ENCODE assay signal across 8 mouse cellular contexts in the genomic region with DNA sequence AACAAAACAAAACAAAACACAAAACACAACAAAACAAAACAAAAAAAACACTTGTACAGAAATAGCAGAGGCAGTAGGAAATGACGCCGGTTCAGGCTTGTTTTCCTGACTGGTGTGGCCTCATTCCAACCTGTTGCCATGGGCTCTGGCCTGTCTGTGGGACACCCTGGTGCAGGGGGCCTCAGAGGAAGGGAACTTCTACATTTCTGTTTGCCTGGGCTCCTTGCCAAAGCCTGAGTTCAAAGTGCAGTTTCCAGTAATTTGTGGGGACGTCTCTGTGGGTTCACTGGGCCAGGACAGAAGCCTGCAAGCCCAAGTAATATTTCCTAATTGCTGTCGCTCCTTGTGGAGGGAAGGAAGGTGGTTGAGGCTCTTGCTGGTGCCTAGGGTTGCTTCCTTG. TPM values are rescaled to one million over a fixed set of nuclear protein-coding genes. Genes with fewer than 3 reads are reported as not detected.
DNase-seq lines count a peak whose midpoint lies in the region; ATAC-seq lines count a peak whose summit lies in the region.
"Had no signal": no experiment of that assay in that cellular context is flagged by ENCODE, and none has a peak within 500 bp of the region (broad histone marks: within the 10 kb centered on the region; RNA-seq: fewer than 3 reads in every experiment).

No protein-coding gene starts in this region.

- H3K27me3 ChIP-seq in embryonic facial prominence, embryonic 12.5 days, result no peaks in the 10 kb centered on the region; the same call in none of the 2 replicates
- peaks cover 4% of the 10 kb centered on the region; the same call in 1 of the 2 replicates for H3K27me3 ChIP-seq in hindbrain, embryonic 11.5 days (ENCODE audit: control insufficient read depth, insufficient read depth, low read length)
- no peaks in the 10 kb centered on the region for H3K27me3 ChIP-seq in limb, embryonic 13.5 days
- no peaks in the 10 kb centered on the region; the same call in 1 of the 2 replicates for H3K27me3 ChIP-seq in neural tube, embryonic 15.5 days (replicated peaks)

- 34% methylated on average over 4 of the region's 4 CpGs for WGBS in embryonic facial prominence, embryonic 12.5 days
- WGBS in hindbrain, embryonic 11.5 days, result 55% methylated on average over 4 of the region's 4 CpGs
- 24% methylated on average over 4 of the region's 4 CpGs for WGBS in limb, embryonic 13.5 days
- 26% methylated on average over 4 of the region's 4 CpGs for WGBS in neural tube, embryonic 15.5 days

- DNase-seq in spleen, postnatal 36 days (ENCODE audit: low spot score in 2 of 2), result peak; percentile 4 to 35
- no peak for DNase-seq in spleen, adult 18-20 months
- peak; percentile 27 for DNase-seq in hindbrain, embryonic 11.5 days (ENCODE audit: low spot score)
- no peak for DNase-seq in cerebellum, postnatal 4 days (ENCODE audit: low spot score in 2 of 2)

- peaks cover 22% of the 10 kb centered on the region for H3K4me1 ChIP-seq in embryonic facial prominence, embryonic 12.5 days
- peaks cover 5% of the 10 kb centered on the region; the same call in 1 of the 2 replicates for H3K4me1 ChIP-seq in hindbrain, embryonic 11.5 days (replicated peaks; ENCODE audit: control insufficient read depth, insufficient read depth, low read length)
- H3K4me1 ChIP-seq in limb, embryonic 13.5 days, result peaks cover 63% of the 10 kb centered on the region
- H3K4me1 ChIP-seq in neural tube, embryonic 15.5 days, result peaks cover 6% of the 10 kb centered on the region

- no peak overlapping the region for H3K9ac ChIP-seq in embryonic facial prominence, embryonic 12.5 days
- H3K9ac ChIP-seq in hindbrain, embryonic 11.5 days (ENCODE audit: low read depth, low read length), result no peak overlapping the region
- H3K9ac ChIP-seq in limb, embryonic 13.5 days, result no peak overlapping the region
- no peak overlapping the region for H3K9ac ChIP-seq in neural tube, embryonic 15.5 days (replicated peaks)

- H3K4me2 ChIP-seq in embryonic facial prominence, embryonic 12.5 days (replicated peaks), result no peak overlapping the region
- no peak overlapping the region for H3K4me2 ChIP-seq in hindbrain, embryonic 11.5 days (replicated peaks; ENCODE audit: low read depth, low read length)
- H3K4me2 ChIP-seq in limb, embryonic 13.5 days (replicated peaks), result no peak overlapping the region
- H3K4me2 ChIP-seq in neural tube, embryonic 15.5 days, result no peak overlapping the region

- no peaks in the 10 kb centered on the region for H3K9me3 ChIP-seq in embryonic facial prominence, embryonic 12.5 days
- H3K9me3 ChIP-seq in hindbrain, embryonic 11.5 days (ENCODE audit: control insufficient read depth, low read length), result no peaks in the 10 kb centered on the region
- H3K9me3 ChIP-seq in limb, embryonic 13.5 days, result no peaks in the 10 kb centered on the region
- no peaks in the 10 kb centered on the region for H3K9me3 ChIP-seq in neural tube, embryonic 15.5 days (replicated peaks)
- H3K9me3 ChIP-seq: megakaryocyte, embryonic 14.5 days had no signal

- H3K27ac ChIP-seq in embryonic facial prominence, embryonic 12.5 days, result 0 out of 2 replicates have a peak overlapping the region, but pooled peaks have one; percentile 26
- no peak overlapping the region for H3K27ac ChIP-seq in hindbrain, embryonic 11.5 days (ENCODE audit: low read depth, low read length)
- H3K27ac ChIP-seq in limb, embryonic 13.5 days, result peak overlapping the region; percentile 64; the same call in 1 of the 2 replicates
- no peak overlapping the region for H3K27ac ChIP-seq in neural tube, embryonic 15.5 days (replicated peaks)

- H3K4me3 ChIP-seq in embryonic facial prominence, embryonic 12.5 days, result no peak overlapping the region
- H3K4me3 ChIP-seq in hindbrain, embryonic 11.5 days (ENCODE audit: low read depth, low read length), result no peak overlapping the region
- H3K4me3 ChIP-seq in limb, embryonic 13.5 days, result no peak overlapping the region
- H3K4me3 ChIP-seq in neural tube, embryonic 15.5 days (replicated peaks), result no peak overlapping the region

- H3K36me3 ChIP-seq in embryonic facial prominence, embryonic 12.5 days, result no peaks in the 10 kb centered on the region
- H3K36me3 ChIP-seq in hindbrain, embryonic 11.5 days (ENCODE audit: control insufficient read depth, insufficient read depth, low read length), result no peaks in the 10 kb centered on the region
- H3K36me3 ChIP-seq in limb, embryonic 13.5 days, result no peaks in the 10 kb centered on the region
- H3K36me3 ChIP-seq in neural tube, embryonic 15.5 days, result no peaks in the 10 kb centered on the region

- ATAC-seq in embryonic facial prominence, embryonic 12.5 days (ENCODE audit: insufficient number of reproducible peaks, insufficient read depth, low FRiP score, low TSS enrichment), result no peak
- no peak for ATAC-seq in hindbrain, embryonic 11.5 days (ENCODE audit: low FRiP score)
- ATAC-seq in limb, embryonic 13.5 days (ENCODE audit: low FRiP score, low read depth), result peak; percentile 52
- peak; percentile 6; the same call in 1 of the 2 replicates for ATAC-seq in neural tube, embryonic 15.5 days (ENCODE audit: low FRiP score)

RNA-seq across cellular contexts. Expression of a gene that starts 4.9 kb away (rescaled TPM):
- polyA plus RNA-seq in embryonic facial prominence, embryonic 12.5 days (2016; fragmentation: Nextera tagmentation; extraction: Ambion mirVana), result 4.3 and 5.2 TPM in 2 replicates
- 2.9 and 3.0 TPM in 2 replicates for polyA plus RNA-seq in hindbrain, embryonic 11.5 days (2014; fragmentation: Nextera tagmentation; extraction: Ambion mirVana)
- 5.6 and 7.5 TPM in 2 replicates for polyA plus RNA-seq in limb, embryonic 13.5 days (2015; fragmentation: Nextera tagmentation; extraction: Ambion mirVana)
- 9.2 and 15.2 TPM in 2 replicates for polyA plus RNA-seq in neural tube, embryonic 15.5 days (2015; fragmentation: Nextera tagmentation; extraction: Ambion mirVana)

Comparison
In these comparisons a context has a peak if more than half of its experiments do, and no peak if none do; other contexts are left out.
1. DNase-seq: peak in spleen, postnatal 36 days (2 of 2) and hindbrain, embryonic 11.5 days (single experiment); none in spleen, adult 18-20 months (0 of 2) and cerebellum, postnatal 4 days (0 of 2).
2. ATAC-seq: peak in limb, embryonic 13.5 days (single experiment) and neural tube, embryonic 15.5 days (single experiment); none in embryonic facial prominence, embryonic 12.5 days (single experiment) and hindbrain, embryonic 11.5 days (single experiment).
3. H3K27ac ChIP-seq: peak in embryonic facial prominence, embryonic 12.5 days (single experiment) and limb, embryonic 13.5 days (single experiment); none in hindbrain, embryonic 11.5 days (single experiment) and neural tube, embryonic 15.5 days (single experiment).